Mouse (Mus musculus): ENCODE data around the gene Tmeff1. TPM values are rescaled to one million over a fixed set of nuclear protein-coding genes. Genes with fewer than 3 reads are reported as not detected.

Gene Tmeff1
- polyA plus RNA-seq (2015; fragmentation: Nextera tagmentation; extraction: Ambion mirVana), result 2.6 and 2.9 TPM in 2 replicates

DNA sequence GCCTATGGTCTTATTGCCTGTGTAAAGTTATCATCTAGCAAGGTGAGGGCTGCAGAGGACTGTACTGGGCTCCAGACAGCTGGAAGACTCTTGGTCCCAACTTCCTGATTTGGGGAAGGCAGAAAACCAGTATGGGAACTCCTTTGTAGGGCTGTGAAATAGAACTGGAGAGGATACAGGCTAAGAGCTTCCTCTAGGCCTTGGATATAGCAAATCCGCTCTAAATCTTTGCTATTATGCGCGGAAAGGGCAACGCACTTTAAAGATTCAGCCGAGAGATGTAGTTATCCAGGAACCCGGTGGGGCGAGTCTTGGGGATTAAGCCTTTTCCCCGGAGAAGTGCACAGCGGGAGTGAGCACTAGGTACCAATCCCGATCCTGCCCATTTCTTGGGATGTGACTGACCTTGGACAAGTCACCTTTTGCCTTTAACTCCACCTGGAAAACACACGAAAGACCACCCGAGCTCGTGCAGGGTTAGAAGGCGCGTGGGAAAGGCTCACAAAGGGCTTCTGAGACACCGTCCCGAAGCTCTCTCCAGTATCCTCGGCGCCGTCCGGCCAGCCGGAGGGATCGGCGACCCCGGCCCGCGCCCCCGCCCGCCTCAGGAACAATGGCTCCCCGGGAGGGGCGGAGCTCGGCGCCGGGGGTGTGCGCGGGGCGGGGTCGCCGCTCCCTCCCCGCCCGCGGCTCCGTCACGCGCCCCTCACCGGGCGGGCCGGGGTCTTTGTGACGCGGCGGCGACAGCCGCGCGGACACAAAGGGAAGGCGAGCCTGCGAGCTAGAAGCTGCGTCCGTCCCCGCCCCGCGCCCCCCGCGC, at the start of gene Tmeff1:
Gene Tmeff1 (plus strand): TSS at position 754 of the 820 bp plus-strand sequence.

DNA sequence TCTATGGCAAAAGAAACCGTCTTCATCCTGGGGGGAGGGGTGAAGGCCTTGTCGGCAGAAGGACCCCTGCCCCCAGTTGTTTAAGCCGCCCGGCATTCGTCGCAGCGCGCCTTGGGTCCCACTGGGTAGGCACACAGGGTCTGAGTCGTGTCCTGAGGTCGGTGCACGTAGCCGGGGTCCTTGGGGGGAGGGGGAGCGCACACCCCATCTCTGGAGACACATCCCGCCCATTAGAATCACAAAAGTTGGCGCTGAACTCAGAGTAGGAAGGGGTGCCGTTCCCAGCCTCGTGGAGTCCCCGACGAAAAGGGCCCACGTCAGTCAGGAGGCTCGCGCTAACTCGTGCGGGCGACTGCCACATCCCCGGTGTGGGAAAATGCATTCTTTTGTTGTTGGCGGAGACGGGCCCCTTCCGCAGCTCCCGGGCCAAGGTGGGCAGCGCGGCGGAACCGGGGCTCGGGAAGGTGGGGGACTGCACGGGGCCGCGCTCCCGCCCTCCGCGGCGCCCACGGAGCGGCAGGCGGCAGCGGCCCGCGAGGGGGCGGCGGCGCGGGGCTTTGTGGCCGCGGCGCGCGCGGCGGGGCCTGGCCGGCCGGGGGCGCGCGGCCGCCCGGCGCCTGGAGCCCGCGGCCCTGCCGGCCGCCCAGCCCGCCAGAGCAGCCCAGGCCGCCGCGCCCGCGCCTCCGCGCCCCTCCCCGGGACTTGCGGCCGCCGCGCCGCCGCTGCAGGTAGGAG, 45.0 kb upstream of the Tmeff1 start, which contains the start of gene Msantd3:
Gene Msantd3 (plus strand): TSS at position 95 of the 735 bp plus-strand sequence.

DNA sequence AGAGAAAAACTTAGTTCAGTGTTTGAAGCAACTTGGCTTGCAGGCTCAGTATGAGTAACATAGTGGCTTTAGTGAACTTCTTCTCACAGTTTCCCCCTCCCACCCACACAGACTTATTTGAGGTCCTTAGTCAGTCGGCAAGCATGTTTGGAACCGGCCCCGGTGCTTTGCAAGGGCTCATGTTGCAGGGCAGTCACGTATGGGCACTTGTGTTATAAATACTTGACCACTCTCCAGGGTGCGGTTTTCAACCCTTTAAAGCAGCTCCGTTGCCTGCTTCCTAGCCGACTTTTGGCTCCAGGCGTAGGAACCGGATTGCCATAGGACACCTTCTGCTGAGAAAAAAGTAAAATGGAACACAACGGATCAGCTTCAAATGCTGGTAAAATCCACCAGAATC, 78.3 kb downstream of the Tmeff1 start, which contains the start of gene Cavin4:
Gene Cavin4 (plus strand): TSS at position 244 of the 400 bp plus-strand sequence.

Other genes with a start within 250 kb of the Tmeff1 start
- gene Tex10, start 111.7 kb upstream of the Tmeff1 start, polyA plus RNA-seq (2015; fragmentation: Nextera tagmentation; extraction: Ambion mirVana), result 21.3 and 24.8 TPM in 2 replicates
- 2.8 and 4.9 TPM in 2 replicates for gene Msantd3, start 45.2 kb upstream of the Tmeff1 start, polyA plus RNA-seq (2015; fragmentation: Nextera tagmentation; extraction: Ambion mirVana)
- gene Cavin4, start 78.3 kb downstream of the Tmeff1 start, polyA plus RNA-seq (2015; fragmentation: Nextera tagmentation; extraction: Ambion mirVana), result 0.07 and 0.13 TPM in 2 replicates

Measured in spleen, postnatal 0 days (tissue).